Mouse (Mus musculus) heart, embryonic 10.5 days (tissue): Measurements from ENCODE around the gene Nek4. TPM values are rescaled to one million over a fixed set of nuclear protein-coding genes. Genes with fewer than 3 reads are reported as not detected.

ENCODE experiments used
- DNase-seq: peaks from one replicate; pipeline ENCODE4 v3.0.0-alpha.2; 2017; ENCODE audit warnings: low spot score
- H3K27ac ChIP-seq: fragments of 300-500 bp; sonication (generic); 2 replicates; pipeline ENCODE4 v1.5.1; 2016; ENCODE audit warnings: mild to moderate bottlenecking
- H3K27me3 ChIP-seq: fragments of 300-500 bp; sonication (generic); 2 replicates; pipeline ENCODE4 v1.6.1; 2016; ENCODE audit warnings: mild to moderate bottlenecking; ENCODE audit not compliant: poor library complexity, insufficient read depth, severe bottlenecking
- H3K36me3 ChIP-seq: fragments of 300-500 bp; sonication (generic); 2 replicates; pipeline ENCODE4 v1.6.1; 2016; ENCODE audit warnings: mild to moderate bottlenecking, moderate library complexity
- H3K4me1 ChIP-seq: fragments of 300-500 bp; sonication (generic); 2 replicates; pipeline ENCODE4 v1.6.1; 2016; ENCODE audit warnings: mild to moderate bottlenecking
- H3K4me3 ChIP-seq: fragments of 300-500 bp; sonication (generic); 2 replicates; pipeline ENCODE4 v1.5.1; 2016; ENCODE audit warnings: mild to moderate bottlenecking, moderate library complexity
- H3K9me3 ChIP-seq: fragments of 300-500 bp; sonication (generic); 2 replicates; pipeline ENCODE4 v1.6.1; 2016; ENCODE audit warnings: mild to moderate bottlenecking, moderate library complexity
- WGBS: fragments of 180-500 bp; shearing (Covaris S2); methylation state at CpG from one replicate; pipeline ENCODE4 v1.1.7; 2016; 5-methylcytosine and 5-hydroxymethylcytosine counted together
- polyA plus RNA-seq: library from polyadenylated mRNA; unstranded; fragments of >200 nt; fragmentation: Nextera tagmentation; extraction: Ambion mirVana; gene quantifications from 2 replicates; pipeline ENCODE4 v1.2.1, GENCODE M21; 2016

Gene Nek4
- polyA plus RNA-seq, 1 experiment from 2014 or later: 13.4 TPM

GRCm38 (mm10) chr14:31000356-31000755, 49.2 kb downstream of the Nek4 start:
- DNase-seq: no peak
- Histone ChIP-seq H3K27me3 (no peaks in the 10 kb centered on the region), H3K4me1 (peaks cover 12% of the 10 kb centered on the region), H3K36me3 (peaks cover 9% of the 10 kb centered on the region), H3K9me3 (no peaks in the 10 kb centered on the region), H3K27ac (peak overlapping the region; percentile 98; the same call in 1 of the 2 replicates), H3K4me3 (peak overlapping the region; percentile 92)
- 62% methylated on average over 10 of the region's 10 CpGs for WGBS

- peak overlapping the region; percentile 92 for H3K4me3 ChIP-seq
- under 1% methylated on average over 21 of the region's 21 CpGs for WGBS
- peaks cover 9% of the 10 kb centered on the region for H3K36me3 ChIP-seq
- DNase-seq: no peak
- H3K27ac ChIP-seq: peak overlapping the region; percentile 98
- H3K4me1 ChIP-seq: peaks cover 12% of the 10 kb centered on the region
- no peaks in the 10 kb centered on the region for H3K9me3 ChIP-seq
- H3K27me3 ChIP-seq: no peaks in the 10 kb centered on the region
These were observed 49.7 kb downstream of the Nek4 start for GRCm38 (mm10) chr14:31000816-31001306.

- peak; percentile 94 for DNase-seq
- Histone ChIP-seq H3K27me3 (no peaks in the 10 kb centered on the region), H3K27ac (peak within 1 kb of the TSS; percentile 98), H3K4me1 (peaks cover 12% of the 10 kb centered on the region), H3K36me3 (peaks cover 10% of the 10 kb centered on the region), H3K9me3 (no peaks in the 10 kb centered on the region), H3K4me3 (peak within 1 kb of the TSS; percentile 92)
- WGBS: under 1% methylated on average over 84 of the region's 84 CpGs
These were observed 50.4 kb downstream of the Nek4 start, which contains the start of the genes Glt8d1 and Spcs1 for GRCm38 (mm10) chr14:31001307-31002205. Gene Glt8d1, plus strand, starts transcription at chr14:31001400. Gene Spcs1, minus strand, starts transcription at chr14:31001672.

GRCm38 (mm10) chr14:31004527-31004926, 53.4 kb downstream of the Nek4 start:
- Histone ChIP-seq H3K9me3 (no peaks in the 10 kb centered on the region), H3K4me1 (peaks cover 12% of the 10 kb centered on the region), H3K27me3 (no peaks in the 10 kb centered on the region), H3K27ac (no peak overlapping the region), H3K4me3 (no peak overlapping the region), H3K36me3 (peaks cover 29% of the 10 kb centered on the region)
- WGBS: 62% methylated on average over 2 of the region's 2 CpGs
- no peak for DNase-seq

GRCm38 (mm10) chr14:31006779-31007178, 55.6 kb downstream of the Nek4 start:
- H3K4me1 ChIP-seq: peaks cover 5% of the 10 kb centered on the region
- WGBS: 74% methylated on average over 5 of the region's 5 CpGs
- no peak overlapping the region for H3K4me3 ChIP-seq
- H3K36me3 ChIP-seq: peaks cover 48% of the 10 kb centered on the region
- no peaks in the 10 kb centered on the region for H3K27me3 ChIP-seq
- no peak overlapping the region for H3K27ac ChIP-seq
- no peak for DNase-seq
- no peaks in the 10 kb centered on the region for H3K9me3 ChIP-seq

- Histone ChIP-seq H3K9me3 (no peaks in the 10 kb centered on the region), H3K27me3 (no peaks in the 10 kb centered on the region), H3K27ac (no peak overlapping the region), H3K4me1 (no peaks in the 10 kb centered on the region), H3K4me3 (no peak overlapping the region), H3K36me3 (peaks cover 95% of the 10 kb centered on the region)
- DNase-seq: no peak
- 90% methylated on average over 3 of the region's 3 CpGs for WGBS
These were observed 60.4 kb downstream of the Nek4 start for GRCm38 (mm10) chr14:31011588-31011987.

- no peak for DNase-seq
- Histone ChIP-seq H3K4me1 (peaks cover 8% of the 10 kb centered on the region), H3K27ac (no peak overlapping the region), H3K4me3 (no peak overlapping the region), H3K36me3 (peaks cover 89% of the 10 kb centered on the region), H3K9me3 (no peaks in the 10 kb centered on the region), H3K27me3 (no peaks in the 10 kb centered on the region)
- WGBS: 91% methylated on average over 2 of the region's 2 CpGs
These were observed 62.8 kb downstream of the Nek4 start for GRCm38 (mm10) chr14:31013928-31014327.

GRCm38 (mm10) chr14:31016063-31016462, 64.9 kb downstream of the Nek4 start:
- Histone ChIP-seq H3K9me3 (no peaks in the 10 kb centered on the region), H3K36me3 (peaks cover 69% of the 10 kb centered on the region), H3K4me3 (no peak overlapping the region), H3K27me3 (no peaks in the 10 kb centered on the region), H3K27ac (no peak overlapping the region), H3K4me1 (peaks cover 17% of the 10 kb centered on the region)
- DNase-seq: no peak
- WGBS: 48% methylated on average over 1 of the region's 1 CpGs

GRCm38 (mm10) chr14:31017854-31018253, 66.7 kb downstream of the Nek4 start:
- no peak for DNase-seq
- Histone ChIP-seq H3K36me3 (peaks cover 62% of the 10 kb centered on the region), H3K27ac (peak overlapping the region; percentile 99)

GRCm38 (mm10) chr14:31018860-31019291, 67.7 kb downstream of the Nek4 start, which contains the start of the genes Pbrm1 and Gnl3:
Gene Pbrm1, plus strand, starts transcription at chr14:31019138.
Gene Gnl3, minus strand, starts transcription at chr14:31019152.
- Histone ChIP-seq H3K36me3 (peaks cover 62% of the 10 kb centered on the region), H3K9me3 (no peaks in the 10 kb centered on the region), H3K4me1 (peaks cover 17% of the 10 kb centered on the region), H3K27ac (peak within 1 kb of the TSS; percentile 99), H3K27me3 (no peaks in the 10 kb centered on the region), H3K4me3 (peak within 1 kb of the TSS; percentile 86)
- under 1% methylated on average over 53 of the region's 53 CpGs for WGBS
- peak; percentile 98 for DNase-seq

More at GRCm38 (mm10) chr14:31017854-31018253, 66.7 kb downstream of the Nek4 start:
- Histone ChIP-seq H3K9me3 (no peaks in the 10 kb centered on the region), H3K27me3 (no peaks in the 10 kb centered on the region), H3K4me3 (peak overlapping the region; percentile 86), H3K4me1 (peaks cover 17% of the 10 kb centered on the region)
- WGBS: 0% methylated on average over 2 of the region's 2 CpGs

GRCm38 (mm10) chr14:31019331-31020205, 68.4 kb downstream of the Nek4 start:
- H3K27ac ChIP-seq: peak overlapping the region; percentile 99
- H3K27me3 ChIP-seq: no peaks in the 10 kb centered on the region
- peaks cover 17% of the 10 kb centered on the region for H3K4me1 ChIP-seq
- WGBS: 5% methylated on average over 50 of the region's 56 CpGs
- H3K4me3 ChIP-seq: peak overlapping the region; percentile 86
- H3K36me3 ChIP-seq: peaks cover 62% of the 10 kb centered on the region
- no peaks in the 10 kb centered on the region for H3K9me3 ChIP-seq
- DNase-seq: peak; percentile 88

GRCm38 (mm10) chr14:31022579-31022978, 71.4 kb downstream of the Nek4 start:
- DNase-seq: no peak
- Histone ChIP-seq H3K4me3 (no peak overlapping the region), H3K27me3 (no peaks in the 10 kb centered on the region), H3K27ac (no peak overlapping the region), H3K4me1 (peaks cover 15% of the 10 kb centered on the region), H3K9me3 (no peaks in the 10 kb centered on the region), H3K36me3 (peaks cover 62% of the 10 kb centered on the region)
- WGBS: 64% methylated on average over 1 of the region's 1 CpGs
